Mouse (Mus musculus): ENCODE results near the gene Nme1.

Gene Nme1

DNA sequence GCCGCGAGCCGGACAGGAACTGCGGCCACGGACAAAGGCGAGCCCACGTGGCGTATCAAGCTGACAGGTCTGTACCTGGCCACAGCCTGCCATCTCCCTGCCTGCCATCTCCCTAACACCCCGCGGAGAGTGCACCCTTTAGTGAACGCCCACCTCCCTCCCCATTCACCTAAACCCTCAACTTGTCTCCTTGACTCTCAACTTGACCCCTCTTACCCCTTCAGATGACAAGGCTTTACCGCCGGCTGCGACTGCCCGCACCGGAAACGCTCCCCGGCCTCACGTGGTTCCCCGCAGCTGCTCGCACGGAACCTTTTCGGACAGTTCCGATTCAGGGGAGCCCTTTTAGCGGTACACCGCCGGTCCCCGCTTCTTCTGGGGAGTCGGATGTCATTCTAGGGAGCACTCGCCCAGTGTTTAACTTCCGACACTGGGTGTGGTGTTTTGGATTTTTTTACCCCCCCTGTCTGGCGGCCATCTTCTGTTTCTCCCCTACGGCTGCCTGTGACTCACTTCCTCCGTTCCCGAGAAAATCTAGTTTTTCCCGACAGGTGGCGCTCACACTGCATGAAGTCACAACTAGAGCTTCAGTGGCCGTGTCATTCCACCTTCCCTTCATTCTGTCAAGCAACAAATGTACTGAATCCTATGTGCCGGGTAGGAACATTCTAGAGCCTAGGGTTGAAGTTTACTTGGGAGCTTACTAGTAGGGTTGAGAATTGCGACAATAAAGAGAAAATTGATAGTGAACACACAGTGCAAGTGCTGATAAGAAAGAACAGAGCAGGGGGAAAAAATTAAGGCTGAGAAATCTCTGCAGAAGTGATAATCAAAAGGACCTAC is at the start of gene Nme1, which contains the start of gene Gm20390:
Gene Nme1, minus strand, starts transcription at position 517 of the 843 bp plus-strand sequence.
Gene Gm20390, minus strand, starts transcription at position 289 of the 843 bp plus-strand sequence.
- DNase-seq (ENCODE audit: low spot score in 2 of 2), result peak; percentile 96 to 98

DNA sequence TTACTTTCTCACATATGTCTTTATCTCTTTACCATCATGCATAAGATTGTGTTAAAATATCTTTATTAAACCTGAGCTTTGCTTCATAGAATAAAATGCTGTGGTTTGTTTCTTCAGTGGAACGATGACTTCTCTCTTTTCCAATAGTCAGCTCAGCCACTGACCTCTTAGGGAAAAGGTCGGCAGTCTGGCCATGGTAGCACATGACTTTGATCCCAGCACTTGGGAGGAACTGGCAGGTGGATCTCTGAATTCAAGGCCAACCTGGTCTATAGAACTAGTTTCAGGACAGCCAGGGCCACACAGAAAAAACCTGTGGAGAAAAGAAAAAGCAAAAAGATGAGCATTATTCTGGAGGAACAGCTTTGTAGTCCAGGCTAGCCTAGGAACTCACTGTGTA is 35.0 kb upstream of the Nme1 start:
- no peak for DNase-seq (ENCODE audit: low spot score in 2 of 2)

DNA sequence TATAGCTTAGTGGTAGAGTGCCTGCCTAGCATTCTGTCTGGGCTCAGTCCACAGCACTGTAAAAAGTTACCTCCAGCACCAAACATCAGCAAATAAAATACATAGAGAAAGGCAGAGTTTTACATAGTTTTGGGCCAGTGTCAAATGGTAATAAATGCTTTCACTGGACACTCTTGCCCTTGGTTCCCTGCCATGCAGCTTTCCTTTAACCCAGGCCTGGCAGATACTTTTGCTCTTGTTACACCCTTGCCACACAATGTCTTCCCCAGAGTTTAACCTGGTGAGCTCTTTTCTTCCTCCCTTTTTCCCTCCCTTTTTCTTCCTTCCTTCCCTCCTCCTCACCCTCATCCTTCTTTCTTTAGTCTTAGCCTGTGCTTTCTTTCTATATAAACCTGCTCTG is 31.0 kb upstream of the Nme1 start:
- DNase-seq (ENCODE audit: low spot score in 2 of 2), result no peak

DNA sequence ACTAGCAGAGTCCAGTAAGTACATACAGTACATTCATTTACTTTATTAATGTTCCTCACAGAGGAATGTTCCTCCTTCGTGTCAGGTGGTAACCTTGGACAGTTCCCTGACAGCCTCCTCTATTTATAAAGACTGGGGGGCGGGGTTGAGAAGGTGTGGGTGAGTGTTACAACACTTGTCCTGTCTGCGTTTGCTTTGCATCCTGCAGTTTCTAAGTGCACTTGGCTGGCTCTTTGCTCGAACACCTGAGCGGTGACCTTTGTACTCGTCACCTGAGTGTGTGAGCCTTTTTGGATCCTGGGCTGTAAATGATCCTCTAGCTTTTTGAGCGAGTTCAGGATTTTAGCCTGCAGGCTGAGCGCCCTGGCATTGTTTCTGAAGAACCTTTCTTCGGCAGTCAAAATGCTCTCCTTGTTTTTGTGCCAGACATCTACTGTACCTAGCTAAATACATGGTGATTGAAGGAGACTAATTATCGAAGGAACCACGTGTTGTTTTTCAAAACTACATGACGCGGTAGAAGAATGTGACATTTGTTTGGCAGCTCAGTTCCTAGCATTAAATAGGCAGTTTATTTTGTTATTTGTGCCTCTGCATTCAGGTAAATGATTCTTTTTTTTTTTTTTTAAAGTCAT is 28.9 kb upstream of the Nme1 start:
- DNase-seq (ENCODE audit: low spot score in 2 of 2), result no peak

DNA sequence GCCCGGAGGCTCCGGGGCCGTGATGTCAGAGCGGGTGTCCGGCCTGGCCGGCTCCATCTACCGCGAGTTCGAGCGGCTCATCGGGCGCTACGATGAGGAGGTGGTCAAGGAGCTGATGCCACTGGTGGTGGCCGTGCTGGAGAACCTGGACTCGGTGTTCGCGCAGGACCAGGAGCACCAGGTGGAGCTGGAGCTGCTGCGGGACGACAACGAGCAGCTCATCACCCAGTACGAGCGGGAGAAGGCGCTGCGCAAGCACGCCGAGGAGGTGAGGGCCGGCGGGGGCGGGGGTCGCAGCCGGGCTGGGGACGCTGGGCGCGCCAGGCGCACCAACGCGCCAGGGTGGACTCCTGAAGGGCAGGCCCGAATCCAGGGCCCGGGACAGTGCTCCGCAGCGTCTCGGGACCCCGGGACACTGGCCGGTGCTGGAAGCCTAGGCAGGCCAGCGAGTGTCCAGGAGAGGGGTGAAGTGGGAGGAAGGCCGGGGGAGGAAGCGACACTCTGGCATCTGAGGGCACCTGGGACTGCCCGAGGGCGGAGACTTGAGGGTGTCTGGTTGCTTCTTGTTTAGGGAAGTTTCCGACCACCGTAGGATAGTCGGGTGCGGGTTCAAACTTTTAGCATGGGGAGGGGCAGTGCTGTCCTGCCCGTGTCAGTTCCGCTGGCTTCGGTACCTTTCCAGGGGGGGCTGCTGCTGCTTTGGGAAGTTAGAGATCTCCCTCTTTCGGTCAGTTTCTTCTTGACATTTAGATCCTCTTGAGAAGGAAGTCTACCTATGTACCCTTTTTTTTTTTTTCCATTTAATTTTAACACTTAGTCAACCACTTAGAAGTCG is 28.2 kb upstream of the Nme1 start:
- DNase-seq (ENCODE audit: low spot score in 2 of 2), result peak; percentile 44 to 46

DNA sequence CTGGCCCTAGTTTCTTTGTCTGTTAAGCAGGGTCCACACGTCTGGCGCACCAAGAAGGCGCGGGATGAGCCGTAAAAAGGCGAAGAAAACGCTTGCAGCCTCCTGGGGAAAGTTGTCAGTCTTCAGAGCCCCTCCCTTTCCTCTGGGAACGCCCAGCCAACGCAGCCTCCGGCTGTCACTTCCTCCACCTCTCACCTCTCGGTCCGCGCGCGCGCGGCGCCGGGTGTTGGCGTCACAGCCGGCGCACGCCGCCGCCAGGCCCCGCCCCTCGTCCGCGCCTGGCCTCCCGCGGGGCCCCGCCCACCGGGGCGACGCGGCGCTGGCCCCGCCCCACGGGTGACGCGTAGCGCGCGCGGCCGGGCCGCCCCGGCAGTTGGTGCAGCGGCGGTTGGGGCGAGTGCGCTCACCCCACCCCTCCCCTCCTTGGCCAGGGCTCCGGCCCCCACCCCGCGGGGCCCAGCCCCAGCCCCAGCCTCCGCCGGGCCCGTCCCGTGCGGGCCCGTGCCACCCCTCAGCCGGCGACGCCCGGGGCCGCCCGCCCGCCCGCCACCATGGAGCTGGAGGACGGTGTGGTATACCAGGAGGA is 27.5 kb upstream of the Nme1 start, which contains the start of gene Spag9:
Gene Spag9, plus strand, starts transcription at position 372 of the 586 bp plus-strand sequence.
- DNase-seq (ENCODE audit: low spot score in 2 of 2), result peak; percentile 87

DNA sequence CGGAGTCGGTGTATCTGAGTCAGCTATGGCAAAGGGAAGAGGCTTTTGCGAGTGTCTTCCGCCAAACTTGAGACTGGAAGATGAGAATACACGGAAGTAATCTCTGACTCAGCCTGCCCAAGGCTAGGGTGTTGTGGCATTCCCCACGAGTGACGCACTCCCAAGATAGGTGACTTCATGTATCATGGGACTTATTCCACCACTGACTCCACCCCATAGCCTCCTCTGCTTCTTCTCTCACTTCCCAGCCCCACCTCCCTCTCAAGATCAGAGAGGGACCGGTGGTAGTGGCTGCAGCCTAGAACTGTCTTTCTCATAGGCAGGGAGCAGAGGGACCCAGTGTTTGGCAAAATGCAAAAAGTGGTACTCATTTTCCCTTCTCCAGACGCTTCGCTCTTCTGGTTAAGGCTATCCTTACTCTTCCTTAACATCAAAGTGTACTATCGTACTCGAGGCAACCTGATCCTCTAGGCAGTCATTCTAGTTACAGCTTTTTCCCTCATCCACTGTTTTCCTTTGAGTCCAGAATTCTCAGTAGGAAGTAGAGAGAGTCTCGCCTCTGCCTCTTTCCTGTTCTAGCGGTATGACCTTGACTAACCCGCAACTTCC is 26.9 kb upstream of the Nme1 start:
- DNase-seq (ENCODE audit: low spot score in 2 of 2), result peak; percentile 58 to 75

DNA sequence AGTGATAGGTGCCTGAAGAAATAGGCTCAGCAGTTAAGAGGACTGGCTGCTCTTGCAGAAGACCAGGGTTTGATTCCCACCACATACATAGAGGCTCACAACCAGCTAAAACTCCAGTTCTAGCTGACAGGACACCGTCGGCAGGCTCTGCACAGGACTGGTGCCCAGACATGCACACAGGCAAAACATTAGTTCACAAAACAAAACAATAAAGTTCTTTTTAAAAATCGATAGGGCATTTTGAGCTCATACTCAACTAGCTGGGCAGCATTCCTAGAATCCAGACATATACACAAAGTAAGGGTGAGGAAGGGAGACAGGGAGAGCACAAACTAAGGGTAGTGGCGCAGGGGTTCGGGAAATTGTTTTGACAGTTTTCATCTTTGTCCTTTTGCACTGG is 26.2 kb upstream of the Nme1 start:
- no peak for DNase-seq (ENCODE audit: low spot score in 2 of 2)

DNA sequence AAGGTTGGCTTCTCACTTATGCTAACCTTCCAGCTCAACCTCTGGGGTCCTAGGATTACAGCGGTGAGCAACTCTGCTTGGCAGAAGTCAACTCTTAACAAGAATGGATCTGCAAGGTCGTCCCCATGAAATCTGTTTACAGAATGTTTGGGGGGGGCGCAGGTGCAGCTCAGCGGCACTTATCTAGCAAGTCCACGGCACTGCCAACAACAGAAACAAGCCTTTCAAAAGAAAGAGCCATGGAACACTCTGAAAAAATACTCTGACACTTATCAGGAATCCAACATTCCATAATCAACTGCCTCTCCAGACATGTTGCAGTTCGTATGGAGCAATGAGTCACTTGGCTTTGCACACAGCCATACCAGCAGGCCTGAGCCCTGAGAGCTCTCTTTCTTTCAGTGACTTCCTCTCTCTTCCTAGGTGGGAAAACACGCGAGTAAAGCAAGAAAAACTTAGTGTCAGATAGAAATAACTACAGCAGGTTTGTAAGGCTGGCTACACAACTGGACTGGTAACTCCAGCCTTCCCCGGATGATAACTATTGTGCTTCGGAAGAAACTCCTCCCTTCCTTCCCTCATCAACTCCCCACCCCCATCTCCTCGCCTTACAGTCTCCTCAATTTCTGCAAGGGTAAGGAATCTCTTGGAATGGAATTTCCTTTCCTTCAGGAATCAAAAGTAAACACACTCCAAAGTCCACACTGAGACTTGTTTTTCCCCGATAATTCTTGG is 20.2 kb upstream of the Nme1 start:
- DNase-seq (ENCODE audit: low spot score in 2 of 2), result no peak

DNA sequence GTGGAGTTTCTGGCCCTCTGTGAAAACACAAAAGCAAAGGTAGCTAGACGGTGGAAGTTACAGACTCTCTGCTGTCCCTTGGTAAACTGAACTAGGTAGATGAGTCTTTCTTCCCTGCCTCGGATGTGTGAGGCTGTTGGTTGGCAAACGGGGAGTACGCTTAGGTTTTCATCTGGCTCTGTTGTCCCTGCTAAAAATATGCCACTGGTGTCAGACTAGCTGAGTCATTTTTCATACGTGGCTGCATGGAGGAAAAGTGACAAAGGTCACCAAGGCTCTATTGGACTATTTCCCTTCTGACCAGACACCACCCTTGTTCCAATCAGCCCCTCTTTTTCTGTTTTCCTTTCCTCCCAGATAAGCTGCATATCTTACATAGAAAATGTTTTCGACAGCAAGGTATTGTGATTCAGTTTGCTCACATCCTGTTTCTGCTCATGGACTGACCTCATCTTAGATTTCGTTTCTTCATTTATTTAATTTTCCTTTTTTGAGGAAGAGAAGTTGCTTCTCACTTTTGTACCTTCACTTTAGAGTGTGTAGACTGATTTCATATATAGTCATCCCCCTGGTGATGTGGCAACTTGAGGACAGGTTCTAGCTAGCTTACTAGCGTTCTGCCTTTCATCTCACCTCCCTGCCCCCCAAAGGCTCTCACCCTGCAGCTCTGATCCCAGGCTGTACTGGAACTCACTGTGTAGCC is 19.5 kb upstream of the Nme1 start:
- no peak for DNase-seq (ENCODE audit: low spot score in 2 of 2)

DNA sequence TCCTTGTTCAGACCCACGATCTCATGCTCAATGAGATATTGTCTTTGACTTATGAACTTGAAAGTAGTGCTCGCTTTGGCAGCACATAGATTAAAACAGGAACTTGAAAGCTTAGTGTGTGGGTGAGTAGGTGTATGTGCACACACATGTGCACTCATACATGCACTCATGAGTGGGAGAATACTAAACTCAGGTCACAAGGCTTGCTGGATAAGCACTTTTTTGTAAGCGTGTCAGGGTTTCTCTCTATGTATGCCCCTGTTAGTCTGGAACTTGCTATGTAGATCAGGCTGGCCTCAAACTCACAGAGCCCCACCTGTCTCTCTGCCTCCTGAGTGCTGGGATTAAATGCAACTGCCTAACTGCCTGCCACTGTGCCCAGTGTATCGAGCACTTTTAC is 18.7 kb upstream of the Nme1 start:
- no peak for DNase-seq (ENCODE audit: low spot score in 2 of 2)

DNA sequence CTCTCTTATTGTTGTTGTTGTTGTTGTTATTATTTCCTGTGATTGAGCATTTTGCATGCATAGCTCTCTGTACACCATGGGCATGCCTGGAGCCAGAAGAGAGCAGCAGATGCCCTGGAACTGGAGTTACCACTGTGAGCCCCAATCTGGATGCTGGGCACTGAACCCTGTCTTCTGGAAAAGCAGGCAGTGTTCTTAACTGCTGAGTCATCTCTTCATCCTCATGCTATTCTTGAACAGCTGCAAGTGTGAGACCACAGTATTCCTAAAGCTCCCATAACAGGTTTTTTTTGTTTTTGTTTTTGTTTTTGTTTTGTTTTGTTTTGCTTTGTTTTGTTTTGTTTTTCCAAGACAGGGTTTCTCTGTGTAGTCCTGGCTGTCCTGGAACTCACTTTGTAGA is 18.0 kb upstream of the Nme1 start:
- DNase-seq (ENCODE audit: low spot score in 2 of 2), result no peak

DNA sequence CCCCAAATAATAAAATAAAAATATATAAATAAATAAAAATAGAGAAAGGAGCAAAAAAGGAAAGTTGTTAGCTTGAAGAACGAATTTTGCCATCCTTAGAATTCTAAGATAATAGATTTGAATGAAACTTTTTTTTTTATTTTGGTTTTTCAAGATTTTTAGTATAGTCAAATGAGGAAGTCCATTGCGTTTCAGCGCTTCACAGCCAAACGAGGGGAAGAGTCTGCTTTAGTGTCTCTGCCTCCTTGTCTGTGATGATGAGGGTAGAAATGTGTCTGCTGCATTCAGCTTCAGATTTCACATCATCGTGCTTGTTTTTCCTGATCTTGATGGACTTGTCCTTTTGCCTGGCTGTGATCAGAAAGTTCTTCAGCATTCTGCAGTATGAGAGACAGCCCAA is 16.9 kb upstream of the Nme1 start:
- DNase-seq (ENCODE audit: low spot score in 2 of 2), result no peak

DNA sequence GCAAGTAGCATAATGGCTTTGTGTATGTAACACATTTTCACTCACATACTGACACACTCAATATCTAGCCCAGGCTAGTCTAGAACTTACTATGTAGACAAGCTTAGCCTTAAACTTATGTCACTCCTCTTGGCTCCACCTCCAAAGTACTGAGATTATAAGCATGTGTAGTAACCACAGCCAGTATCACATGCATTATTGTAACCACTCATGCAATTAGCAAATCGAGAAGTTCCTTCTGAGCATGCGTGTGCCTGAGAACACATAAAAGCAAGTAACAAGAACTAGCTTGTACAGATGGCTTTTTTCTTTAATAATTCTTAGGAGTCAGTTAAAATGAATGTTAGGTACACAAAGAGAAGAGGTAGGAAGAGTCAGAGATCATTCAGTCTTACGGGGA is 16.3 kb upstream of the Nme1 start:
- DNase-seq (ENCODE audit: low spot score in 2 of 2), result no peak

DNA sequence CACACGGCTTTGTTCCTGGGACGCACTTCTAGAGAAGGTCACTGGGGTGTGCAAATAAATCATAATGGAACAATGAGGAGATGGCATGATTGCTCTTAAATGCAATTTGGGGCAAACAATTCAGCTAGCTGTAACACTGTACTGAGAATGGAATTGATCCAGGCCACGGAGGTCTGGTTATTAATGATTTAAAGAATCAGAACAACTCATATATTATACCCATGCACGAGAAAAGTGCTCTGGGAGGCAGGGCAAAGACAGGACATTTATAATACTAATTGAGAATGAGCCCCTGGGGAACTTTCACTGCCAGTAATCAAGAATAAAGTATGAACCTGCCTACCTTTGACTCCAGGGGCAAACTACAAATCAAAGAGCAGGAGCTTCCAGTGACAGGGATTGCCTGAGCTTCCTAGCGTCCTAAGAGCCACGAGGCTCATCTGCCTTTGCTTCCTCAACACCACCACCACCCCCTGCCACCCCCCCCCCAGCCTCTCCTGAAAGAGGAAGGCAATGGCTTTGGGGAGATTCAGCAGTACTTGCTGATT is 11.3 kb upstream of the Nme1 start:
- DNase-seq (ENCODE audit: low spot score in 2 of 2), result no peak

DNA sequence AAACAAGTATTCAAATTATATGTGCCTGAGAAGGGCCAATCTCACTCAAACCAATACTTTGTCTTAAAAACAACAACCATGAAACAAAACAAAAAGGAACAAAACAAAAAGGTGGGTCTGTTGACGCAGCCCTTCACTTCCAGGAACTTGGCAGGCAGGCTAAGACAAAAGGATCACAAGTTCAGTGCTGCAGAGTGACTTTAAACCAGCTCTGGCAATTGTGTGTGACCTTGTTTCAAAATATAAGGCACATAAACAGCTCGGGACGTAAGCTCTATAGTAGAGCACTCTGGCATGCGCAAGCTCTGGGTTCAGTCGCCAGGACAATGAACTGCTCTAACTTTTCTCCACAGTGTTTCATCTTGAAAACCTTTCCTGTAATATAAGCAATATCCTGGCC is 4.6 kb upstream of the Nme1 start:
- DNase-seq (ENCODE audit: low spot score in 2 of 2), result no peak

DNA sequence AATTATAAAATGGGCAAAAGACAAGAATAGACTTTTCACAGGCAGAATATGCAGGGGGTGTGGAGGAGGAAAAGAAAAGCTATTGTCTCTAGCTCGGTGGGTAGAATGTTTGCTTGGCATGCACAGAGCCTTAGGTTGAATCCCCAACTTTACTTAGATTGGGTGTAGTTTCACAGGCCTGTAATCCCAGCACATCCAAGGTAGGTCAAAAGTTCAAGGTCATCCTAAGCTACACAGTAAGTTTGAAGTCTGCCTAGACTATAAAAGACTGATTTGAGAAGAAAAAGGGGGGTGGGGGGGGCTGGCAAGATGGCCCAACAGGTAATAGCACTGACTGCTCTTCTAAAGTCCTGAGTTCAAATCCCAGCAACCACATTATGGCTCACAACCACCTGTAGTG is 1.5 kb upstream of the Nme1 start:
- DNase-seq (ENCODE audit: low spot score in 2 of 2), result no peak

DNA sequence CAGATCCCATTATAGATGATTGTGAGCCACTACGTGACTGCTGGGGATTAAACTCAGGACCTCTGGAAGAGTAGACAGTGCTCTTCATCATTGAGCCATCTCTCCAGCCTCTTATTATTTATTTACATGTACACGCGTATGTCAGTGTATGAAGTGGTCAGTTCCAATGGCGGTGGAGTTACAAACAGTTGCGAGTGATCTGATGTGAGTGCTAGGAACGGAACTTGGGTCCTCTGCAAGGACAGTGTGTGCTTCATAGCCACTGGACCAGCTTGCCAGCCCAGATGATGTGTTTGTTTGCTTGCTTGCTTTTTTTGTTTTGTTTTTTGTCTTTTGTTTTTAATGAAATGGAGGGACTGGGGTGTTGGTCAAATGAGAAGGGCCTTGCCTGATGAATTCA is 850 bp upstream of the Nme1 start:
- no peak for DNase-seq (ENCODE audit: low spot score in 2 of 2)

DNA sequence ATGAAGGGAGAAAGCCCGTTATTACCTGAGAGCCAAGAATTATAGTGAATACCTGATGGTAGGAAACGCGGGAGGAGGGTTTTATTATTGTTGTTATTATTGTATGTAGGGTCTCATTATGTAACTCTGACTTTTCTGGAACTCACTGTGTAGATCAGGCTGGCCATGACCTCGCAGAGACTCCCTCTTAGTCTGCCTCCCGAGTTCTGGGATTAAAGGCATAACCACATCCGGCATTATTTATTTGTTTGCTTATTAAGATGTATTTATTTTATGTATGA is 467 bp upstream of the Nme1 start:
- DNase-seq (ENCODE audit: low spot score in 2 of 2), result no peak

DNA sequence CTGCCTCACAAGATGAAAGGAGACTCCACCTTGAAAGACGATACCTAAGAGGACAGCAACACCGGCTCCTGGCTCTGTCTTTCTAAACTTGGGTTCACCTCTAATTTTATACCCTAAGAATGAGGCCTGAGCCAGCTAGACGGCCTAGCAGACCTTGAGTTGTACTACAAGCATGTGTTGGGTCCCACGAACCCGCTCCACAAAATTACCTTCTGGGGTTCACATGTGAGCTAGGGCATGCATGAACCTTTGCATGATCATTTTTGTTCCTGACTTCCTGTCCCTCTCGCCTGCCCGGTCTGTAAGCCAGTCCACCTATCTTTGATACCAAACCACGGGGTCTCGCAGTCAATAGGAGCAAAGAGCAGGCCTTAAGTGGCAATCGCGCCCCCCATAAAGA is 940 bp downstream of the Nme1 start:
- no peak for DNase-seq (ENCODE audit: low spot score in 2 of 2)
